Mouse (Mus musculus): ENCODE measurements around the gene Slc16a13.

DNA sequence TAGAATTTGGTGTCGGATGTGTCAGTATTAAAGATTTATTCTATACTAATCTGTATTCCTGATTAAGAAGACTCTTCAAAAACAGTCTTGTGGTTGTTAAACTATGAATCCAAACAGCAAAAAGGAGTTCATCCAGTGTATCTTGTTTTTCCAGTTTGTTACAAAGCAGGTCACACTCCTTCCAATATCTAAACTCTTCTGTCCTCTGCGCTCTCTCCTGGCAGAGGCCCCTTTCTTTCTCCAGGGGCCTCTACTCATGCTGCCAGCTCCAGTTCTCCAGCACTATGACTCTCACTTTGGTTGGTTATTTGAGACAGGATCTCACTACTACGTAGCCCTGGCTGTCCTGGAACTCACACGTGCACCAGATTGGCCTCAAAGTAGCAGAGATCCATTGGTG, 45.0 kb upstream of the Slc16a13 start:
- no peak for TF ChIP-seq GATA1 (IDR thresholded peaks at IDR 0.05; ENCODE audit: borderline replicate concordance, low read length)
- TF ChIP-seq FLI1 (IDR thresholded peaks at IDR 0.05; ENCODE audit: low read length) = no peak

Measured in megakaryocyte, embryonic 14.5 days (primary cell).